Mouse (Mus musculus): ENCODE measurements around the gene Srp68.
"Not testable (repeated sequence)": the region's sequence is repeated elsewhere in the genome, so short reads cannot be mapped to it uniquely, and the experiment has no call there.

The Srp68 gene

DNA sequence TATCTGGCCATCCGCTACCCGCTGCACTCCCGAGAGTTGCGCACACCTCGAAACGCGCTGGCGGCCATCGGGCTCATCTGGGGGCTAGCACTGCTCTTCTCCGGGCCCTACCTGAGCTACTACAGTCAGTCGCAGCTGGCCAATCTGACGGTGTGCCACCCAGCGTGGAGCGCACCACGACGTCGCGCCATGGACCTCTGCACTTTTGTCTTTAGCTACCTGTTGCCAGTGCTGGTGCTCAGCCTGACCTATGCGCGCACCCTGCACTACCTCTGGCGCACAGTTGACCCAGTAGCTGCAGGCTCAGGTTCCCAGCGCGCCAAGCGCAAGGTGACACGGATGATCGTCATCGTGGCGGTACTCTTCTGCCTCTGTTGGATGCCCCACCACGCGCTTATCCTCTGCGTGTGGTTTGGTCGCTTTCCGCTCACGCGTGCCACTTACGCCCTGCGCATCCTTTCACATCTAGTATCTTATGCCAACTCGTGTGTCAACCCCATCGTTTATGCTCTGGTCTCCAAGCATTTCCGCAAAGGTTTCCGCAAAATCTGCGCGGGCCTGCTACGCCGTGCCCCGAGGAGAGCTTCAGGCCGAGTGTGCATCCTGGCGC is 9.0 kb upstream of the Srp68 start:
- no peak for DNase-seq (ENCODE audit: low spot score)

DNA sequence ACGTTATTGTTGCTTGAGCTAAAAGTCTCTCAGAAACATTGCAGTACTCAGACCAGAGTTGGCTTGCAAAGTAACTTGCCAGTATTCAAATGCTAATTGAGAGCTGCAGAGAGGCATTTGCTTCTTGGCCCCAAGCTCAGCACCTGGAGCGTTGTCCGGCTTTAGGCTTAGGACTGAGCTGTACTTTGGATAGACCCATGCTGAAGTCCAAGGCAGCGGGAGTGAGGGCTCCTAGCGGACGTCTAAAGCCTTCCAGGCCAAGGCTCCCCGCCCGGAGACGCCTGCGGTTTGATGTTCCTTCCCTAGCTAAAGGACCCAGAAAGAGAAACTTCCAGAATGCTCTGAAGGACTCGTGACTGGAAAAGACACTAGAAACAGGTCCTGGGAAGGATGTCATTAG is 8.1 kb upstream of the Srp68 start:
- DNase-seq (ENCODE audit: low spot score) = no peak

DNA sequence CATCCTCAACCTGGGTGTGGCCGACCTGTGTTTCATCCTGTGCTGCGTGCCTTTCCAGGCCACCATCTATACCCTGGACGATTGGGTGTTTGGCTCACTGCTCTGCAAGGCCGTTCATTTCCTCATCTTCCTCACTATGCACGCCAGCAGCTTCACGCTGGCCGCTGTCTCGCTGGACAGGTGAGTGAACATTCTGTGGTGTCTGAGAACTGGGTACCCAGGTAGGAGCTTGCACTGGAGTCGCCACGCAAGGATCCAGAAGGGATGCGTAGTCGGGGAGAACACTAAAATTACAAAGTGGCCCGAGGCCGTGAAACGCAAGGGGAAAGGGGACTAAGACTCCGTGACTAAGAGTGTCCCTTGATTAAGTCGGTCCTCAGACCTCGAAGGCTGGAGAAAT is 7.7 kb upstream of the Srp68 start:
- DNase-seq (ENCODE audit: low spot score) = no peak

DNA sequence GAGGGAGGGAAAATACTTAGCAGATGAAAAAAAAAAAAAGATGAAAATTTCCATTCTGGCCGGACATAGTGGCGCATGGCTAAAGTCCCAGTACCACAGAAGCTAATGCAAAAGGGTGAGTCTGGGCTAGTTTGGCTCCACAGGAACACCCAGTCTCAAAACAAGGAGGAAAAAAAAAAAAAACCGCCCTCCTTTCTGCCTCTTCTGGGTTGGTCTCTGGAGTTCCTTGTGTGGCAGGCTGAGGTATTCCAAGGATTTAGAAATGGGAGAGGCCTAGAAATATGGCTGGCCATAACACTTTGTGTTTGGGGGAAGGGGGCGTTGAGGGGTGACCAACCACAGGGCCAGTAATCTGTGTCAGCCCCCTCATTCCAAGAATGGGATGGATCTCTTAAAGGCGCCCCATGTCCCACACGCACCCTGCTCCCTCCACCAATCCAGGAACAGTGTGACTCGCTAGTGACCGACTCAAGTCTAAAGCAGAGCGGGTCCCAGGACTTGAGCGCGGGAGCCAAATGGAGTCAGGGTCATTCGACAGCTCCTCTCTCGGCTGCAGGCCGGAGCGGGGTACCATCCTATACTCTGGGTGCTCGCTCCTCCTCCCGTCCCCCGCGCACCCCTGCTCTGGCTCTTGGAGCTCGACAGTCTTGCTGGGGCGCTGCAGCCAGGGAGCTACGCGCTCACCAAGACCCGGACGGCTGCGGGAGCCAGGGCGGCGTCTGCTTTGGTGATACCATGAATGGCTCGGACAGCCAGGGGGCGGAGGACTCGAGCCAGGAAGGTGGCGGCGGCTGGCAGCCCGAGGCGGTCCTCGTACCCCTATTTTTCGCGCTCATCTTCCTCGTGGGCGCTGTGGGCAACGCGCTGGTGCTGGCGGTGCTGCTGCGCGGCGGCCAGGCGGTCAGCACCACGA is 7.0 kb upstream of the Srp68 start, which contains the start of gene Galr2:
Gene Galr2 (plus strand): TSS at position 189 of the 913 bp plus-strand sequence.
- no peak for DNase-seq (ENCODE audit: low spot score)

DNA sequence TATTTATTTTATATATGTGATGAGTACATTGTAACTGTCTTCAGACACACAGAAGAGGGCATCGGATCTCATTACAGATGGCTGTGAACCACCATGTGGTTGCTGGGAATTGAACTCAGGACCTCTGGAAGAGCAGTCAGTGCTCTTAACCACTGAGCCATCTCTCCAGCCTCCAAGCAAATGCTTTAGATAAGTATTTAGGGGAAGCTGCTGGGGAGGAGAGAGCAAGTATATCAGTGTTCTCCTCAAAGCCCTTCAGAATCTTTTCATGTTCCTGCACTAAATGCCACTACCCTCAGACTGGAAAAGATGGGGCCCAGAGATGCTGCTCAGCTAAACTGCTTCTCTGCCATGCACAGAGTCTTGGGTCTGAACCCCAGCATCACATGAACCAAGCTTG is 3.2 kb upstream of the Srp68 start:
- not testable (repeated sequence) for DNase-seq (ENCODE audit: low spot score)

DNA sequence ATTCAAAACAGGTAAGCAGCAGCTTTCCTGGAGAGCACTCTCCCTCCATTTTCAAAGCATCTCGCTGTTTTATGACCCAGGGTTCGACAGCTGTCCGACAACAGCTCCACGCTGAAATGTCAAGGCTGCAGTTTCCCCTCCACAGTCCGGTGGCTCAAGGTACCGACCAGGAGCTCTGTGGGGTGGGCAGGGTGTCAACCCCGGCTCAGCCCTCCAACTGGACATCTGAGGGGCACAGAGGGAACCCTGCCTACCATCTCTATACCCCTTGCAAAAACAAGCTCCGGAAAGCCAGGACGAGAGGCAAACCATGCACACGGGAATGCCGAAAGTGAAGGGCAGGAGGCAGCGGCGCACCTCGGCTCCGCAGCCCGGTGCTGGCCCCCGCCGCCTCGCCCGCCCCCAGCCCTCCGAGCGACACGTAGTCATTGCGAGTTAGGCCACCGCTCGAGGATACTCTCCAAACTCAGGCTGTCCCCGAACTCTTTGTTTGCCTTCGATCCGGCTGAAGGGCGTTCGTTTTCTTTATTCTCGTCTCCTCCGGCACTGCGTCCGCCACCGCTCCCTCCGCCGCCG is 460 bp downstream of the Srp68 start:
- DNase-seq (ENCODE audit: low spot score) = no peak

DNA sequence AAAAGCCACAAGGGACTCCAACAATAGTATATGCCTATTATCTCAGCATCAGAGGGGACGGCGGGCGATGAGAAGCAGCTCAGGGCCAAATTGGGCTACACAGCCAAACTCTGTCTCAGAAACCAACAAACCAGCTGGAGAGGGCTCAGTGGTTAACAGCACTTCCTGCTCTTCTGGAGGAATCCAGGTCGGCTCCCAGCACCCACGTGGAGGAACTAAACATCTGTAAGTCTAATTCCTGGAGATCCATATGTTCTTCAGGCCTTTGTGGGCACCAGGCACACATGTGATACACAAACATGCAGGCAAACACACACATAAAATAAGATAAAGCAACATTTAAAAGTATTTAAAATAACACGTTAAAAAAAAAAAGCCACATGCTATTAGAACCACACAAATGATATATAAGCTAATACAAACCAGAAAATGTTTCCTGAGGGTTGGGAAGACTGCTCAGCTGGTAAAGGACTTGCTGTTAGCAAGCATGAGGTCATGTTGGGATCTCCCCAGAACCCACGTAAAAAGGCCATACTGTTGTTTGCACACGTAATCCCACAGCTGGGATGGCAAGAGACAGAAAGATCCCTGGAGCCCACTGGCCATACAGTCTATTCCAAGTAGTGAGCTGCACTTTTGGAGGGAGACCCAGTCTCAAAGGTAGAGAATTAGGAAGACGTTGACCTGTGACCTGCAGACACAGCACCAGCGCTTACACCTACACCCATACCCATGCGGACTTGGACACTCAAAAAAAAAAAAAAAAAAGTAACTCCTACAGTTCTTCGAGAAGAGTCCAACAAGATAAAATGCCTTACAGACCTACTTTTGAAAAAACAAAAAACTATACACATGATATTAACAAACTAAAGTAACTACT is 1.2 kb downstream of the Srp68 start:
- DNase-seq (ENCODE audit: low spot score) = no peak

DNA sequence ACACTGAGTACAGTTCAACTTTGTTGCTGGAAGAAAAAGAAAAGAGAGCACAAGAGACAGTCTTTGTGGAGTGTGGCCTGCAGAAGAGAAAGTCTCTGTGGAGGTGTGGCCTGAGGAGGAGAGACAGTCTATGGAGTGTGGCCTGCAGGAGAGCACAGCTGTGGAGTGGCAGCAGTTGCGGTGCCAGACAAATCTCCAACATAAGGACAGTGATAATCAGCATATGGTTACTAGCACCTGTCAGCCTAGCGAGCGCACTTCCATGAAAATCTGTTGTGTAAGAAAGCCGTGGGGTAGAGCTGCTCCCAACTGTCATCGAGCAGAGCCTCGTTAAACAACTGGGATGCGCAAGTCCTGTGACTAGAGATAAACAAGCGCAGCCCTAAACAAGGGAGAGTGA is 4.5 kb downstream of the Srp68 start:
- DNase-seq (ENCODE audit: low spot score) = no peak

DNA sequence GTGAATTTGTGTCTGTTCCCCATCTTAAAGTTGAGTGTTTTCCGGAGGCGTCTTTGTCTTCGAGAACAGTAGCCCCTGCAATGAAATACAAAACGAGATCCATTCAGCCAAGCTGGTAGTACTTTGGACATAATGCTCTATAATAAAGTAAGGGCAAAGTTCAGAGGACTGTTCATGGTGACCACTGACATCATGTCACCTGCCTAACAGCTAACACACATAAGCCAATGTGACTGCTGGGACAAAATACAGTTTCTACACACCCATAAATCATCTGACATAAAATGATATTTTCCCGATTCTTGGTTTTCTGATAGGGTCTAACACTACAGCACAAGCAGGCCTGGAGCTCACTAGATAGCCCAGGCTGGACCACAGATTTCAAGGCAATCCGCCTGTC is 5.7 kb downstream of the Srp68 start:
- DNase-seq (ENCODE audit: low spot score) = no peak

DNA sequence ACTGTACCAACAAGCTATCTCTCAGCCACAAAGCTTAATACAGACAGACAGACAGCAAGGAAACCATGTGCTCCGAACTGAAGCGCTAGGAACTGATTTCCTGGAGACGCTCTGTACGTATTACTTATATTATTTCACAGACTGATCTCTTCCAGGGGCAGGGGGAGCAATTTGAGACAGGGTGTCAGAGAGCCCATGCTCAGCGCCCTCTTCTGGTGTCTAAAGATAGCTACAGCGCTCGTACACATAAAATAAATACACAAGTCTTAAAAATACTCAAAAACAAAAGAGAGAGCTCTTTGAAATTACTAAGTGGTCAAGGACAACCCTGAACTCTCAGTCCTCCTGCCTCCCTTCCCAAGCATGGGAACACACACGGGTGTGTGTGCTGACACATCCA is 6.4 kb downstream of the Srp68 start:
- no peak for DNase-seq (ENCODE audit: low spot score)

DNA sequence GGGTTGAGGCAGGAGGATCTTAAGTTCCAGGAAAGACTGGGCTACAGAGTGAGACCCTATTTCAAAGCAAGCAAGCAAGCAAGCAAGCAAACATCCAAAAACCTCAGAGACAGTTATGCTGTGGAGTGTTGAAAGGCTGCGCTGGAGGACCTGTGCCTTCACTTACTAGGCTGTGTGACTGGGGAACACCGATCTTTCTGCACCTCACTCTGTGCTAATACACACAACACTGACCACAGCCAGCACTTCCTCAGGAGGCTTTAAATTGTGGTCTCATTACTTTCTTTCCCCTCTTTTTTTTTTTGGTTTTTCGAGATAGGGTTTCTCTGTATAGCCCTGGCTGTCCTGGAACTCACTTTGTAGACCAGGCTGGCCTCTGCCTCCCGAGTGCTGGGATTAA is 8.2 kb downstream of the Srp68 start:
- no peak for DNase-seq (ENCODE audit: low spot score)

DNA sequence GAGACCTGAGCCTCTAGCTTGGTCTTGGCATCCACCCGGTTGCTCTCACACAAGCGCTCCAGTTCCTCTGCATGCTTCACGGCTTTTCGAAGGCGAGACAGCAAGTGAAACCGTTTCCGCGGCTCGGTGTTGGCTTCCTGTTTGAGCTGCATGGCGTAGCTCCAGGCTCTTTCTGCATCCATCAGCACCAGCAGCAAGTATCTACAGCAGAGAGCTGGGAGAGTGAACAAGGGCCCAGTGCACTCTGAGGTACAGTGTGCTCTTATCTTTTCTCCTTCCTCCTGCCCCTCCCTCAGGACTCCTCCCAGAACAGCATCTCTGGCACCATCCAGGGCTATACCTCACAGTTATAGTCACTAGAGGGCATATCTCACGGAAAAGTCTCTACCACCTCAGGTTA is 8.7 kb downstream of the Srp68 start:
- no peak for DNase-seq (ENCODE audit: low spot score)

DNA sequence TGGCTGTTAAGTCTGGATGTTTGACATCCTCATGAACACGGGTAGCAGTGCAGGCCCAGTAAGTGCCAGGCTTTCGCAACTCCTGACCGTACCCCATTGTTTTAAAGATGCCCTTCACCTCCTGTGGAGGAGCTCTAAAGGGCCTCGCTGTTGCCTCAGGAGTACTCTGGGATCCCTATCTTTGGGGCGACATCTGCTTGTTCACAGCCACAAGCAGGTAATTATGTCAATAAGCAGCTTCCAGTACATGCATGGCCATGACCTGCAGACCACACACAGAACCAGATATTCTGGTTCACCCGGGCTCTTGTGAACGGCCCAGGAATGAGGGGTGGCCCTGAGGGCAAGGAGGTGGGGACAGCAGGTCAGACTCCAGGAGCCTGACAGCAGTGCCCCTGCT is 13.8 kb downstream of the Srp68 start:
- DNase-seq (ENCODE audit: low spot score) = no peak

DNA sequence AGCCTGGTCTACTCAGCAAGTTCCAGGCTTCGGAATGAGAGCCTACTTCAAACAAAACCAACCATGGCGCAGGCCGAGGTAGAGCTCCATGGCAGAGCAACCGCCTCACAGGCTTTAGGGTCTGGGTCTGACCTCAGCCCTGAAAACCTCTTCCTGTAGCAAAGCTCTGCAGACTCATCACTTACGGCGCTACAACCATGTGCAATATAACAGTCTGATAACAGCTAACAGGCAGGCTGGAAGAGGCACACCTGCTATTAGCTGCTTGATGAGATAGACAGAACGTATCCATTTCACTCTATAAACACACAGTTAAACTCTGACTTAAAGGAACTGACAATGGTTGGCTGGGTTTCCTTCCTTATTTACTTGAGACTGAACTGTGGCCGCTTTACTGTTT is 14.6 kb downstream of the Srp68 start:
- no peak for DNase-seq (ENCODE audit: low spot score)

DNA sequence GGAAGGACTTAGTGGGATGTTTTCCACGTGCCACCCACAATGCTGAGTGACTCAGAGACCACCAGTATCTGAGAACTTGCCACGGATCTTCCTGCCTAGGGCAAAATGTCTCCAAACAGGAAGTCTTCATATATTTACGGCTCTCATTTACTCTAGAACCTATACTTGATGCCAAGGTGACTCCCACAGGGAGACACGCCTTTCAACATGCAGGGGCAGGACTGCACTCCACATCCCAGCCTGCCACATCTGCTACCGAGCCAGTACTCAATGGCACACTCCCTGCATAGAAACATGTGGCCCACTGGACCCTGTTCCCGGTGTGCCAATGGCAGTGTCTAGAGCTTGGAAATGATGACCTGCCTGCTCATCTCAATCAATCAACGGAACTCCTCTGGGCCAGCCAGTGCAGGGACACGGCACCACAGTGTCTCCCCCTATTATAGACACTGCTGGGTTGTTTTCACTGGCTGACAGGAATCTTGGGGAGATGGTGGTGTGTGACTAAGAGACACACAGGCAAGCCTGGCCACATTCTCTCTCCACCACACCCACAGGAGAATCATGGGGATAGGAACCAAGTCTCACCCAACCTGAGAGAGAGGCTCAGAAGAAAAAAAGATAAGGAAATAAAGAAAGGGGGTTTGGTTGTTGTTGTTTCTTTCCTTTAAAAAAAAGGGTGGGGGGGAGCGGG is 17.9 kb downstream of the Srp68 start:
- no peak for DNase-seq (ENCODE audit: low spot score)

DNA sequence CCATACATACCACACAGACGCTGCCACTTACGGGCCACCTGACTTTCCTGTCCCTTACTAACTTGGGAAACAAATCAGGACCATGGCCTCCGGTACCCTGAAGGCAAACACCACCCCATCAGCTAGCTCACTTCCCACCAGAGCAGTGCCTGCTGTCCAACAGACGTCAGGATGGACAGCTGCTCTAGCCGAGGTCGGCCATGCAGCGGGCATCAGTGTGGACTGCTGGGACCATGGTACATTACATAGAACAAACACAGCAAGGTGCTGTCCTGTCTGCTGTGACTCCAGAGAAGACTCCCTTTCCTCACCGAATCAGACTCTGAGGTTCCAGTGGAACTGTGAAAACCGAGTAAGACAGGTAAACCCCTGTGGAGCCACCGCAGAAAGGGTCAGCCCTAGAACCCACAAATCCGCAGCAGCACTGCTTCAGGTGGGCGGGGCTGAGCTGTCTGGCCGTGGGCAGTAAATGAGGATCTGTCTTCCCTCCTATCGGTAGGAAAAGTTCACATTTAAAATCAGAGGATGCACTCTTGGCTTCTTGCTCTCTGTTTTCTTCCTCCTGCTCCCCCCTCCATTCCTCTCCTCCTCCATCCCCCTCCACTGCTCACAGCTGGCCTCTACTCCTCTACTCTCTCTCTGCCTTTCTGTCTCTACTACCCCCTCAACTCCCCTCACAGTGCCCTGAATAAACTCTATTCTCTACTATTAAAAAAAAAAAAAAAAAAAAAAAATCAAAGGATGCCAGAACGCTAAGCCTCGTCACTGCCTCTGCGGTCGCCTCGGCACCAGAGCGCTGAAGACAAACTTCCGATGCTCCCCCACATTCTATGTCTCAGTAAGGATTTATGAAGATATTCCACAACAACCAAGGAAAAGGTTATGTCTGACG is 18.7 kb downstream of the Srp68 start:
- no peak for DNase-seq (ENCODE audit: low spot score)

DNA sequence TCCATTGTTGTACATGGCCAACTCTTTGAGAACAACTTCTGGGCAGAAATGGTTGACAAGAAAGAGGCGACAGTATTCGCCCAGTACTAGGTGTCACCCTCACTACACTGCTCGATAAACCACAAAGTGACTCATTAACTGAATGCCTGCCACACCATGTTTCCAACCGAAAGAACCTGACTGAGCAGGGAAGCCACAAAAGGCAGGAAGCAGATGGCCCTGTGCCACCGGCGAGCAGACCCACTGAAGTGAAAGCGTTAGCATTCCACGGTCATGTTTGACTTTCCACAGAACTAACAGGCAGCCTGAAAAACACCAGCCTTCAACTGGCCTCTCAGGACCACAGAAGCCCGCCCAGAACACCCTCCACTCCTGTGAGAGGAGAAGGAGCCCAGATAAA is 19.4 kb downstream of the Srp68 start:
- no peak for DNase-seq (ENCODE audit: low spot score)

DNA sequence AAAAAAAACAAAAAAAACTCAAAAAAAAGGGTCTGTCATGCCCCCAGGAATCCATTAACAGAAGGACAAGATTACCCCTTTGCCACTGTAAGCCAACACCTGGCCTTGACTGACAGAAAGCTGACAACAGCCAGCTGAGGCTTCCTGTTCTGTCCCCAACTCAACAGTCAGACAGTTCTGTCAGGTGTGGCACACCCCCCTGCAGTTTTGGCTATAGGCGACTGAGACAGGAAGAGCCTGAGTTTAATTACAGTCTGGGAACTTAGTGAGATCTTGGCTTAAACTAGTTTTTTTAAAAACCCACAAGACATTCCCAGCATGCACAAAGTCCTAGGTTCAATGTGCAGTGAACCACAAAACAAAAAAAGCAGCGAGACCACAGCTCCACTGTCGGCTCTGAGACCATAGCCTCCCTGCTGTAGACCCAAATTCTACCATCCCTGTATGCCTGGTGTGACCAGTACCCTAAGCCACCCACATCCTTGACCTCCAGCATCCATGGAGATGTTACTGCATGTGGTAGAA is 20.9 kb downstream of the Srp68 start:
- DNase-seq (ENCODE audit: low spot score) = no peak

DNA sequence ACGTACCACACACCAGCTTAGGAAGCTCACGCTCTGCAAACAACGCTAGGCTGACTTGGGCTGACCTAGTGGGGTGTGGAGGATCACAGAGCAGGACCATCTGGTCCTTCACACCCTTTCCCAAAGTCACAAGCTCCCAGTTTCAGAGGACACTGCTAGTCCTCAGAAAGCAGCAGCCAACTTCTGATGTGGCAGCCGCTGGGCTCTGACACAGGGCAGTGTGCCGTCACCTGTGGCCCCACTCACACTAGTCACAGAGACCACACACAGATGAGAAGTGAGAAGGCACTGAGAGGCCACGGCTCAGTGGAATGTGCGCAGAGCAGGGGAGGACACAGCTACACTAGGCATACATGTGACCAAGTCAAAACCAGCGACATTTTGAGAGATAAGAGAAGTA is 23.1 kb downstream of the Srp68 start:
- DNase-seq (ENCODE audit: low spot score) = no peak

DNA sequence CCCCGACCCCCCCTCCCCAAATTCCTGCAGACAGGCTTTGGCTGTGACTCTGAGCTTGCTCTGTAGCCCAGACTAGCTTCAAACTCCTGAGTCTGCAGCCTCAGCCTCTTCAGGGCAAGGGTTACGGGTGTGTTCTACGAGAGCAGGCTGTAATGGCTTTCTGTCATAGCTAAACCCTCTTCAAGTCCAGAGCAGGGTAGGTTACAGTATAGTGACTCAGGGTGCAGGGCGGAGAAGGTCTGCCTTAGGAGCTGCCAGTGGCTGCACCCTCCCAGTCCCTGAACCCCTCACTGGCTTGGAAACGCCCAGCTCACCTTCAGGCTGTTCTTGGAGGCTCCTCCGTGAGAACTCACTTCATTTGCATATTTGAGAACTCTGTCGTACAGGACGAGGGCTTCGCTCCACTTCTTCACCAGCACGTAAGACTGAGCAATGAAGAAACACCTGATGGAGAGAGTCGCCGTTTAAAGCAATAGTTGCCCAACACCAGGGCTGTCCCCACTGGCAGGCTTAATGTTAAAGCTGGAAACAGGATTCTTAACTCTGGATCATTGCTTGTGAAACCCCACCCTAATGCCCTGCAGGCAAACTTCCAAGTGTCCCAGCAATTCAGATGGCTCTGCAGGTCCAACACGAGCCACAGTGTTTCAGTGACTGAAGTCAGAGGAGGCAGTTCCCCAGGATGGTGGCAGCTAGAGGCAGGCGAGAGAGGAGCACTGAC is 26.4 kb downstream of the Srp68 start:
- no peak for DNase-seq (ENCODE audit: low spot score)
